Mouse (Mus musculus) heart, adult 2 months (tissue): ENCODE measurements around the gene Cuedc1.

ENCODE experiments used
- CTCF ChIP-seq: fragments of 200-600 bp; IDR thresholded peaks from 2 replicates; pipeline ENCODE4 v1.8.1; 2022; ENCODE audit warnings: antibody characterized with exemption, mild to moderate bottlenecking, moderate library complexity
- EP300 ChIP-seq: fragments of 200-500 bp; IDR thresholded peaks from 2 replicates; pipeline ENCODE4 v1.6.1; 2011; ENCODE audit warnings: low read depth, low read length, control low read depth; ENCODE audit not compliant: insufficient read depth
- POLR2A ChIP-seq: fragments of 200-500 bp; IDR thresholded peaks from 2 replicates; pipeline ENCODE4 v1.6.1; 2011; ENCODE audit warnings: mild to moderate bottlenecking, low read depth, low read length, control low read depth; ENCODE audit not compliant: insufficient read depth

DNA sequence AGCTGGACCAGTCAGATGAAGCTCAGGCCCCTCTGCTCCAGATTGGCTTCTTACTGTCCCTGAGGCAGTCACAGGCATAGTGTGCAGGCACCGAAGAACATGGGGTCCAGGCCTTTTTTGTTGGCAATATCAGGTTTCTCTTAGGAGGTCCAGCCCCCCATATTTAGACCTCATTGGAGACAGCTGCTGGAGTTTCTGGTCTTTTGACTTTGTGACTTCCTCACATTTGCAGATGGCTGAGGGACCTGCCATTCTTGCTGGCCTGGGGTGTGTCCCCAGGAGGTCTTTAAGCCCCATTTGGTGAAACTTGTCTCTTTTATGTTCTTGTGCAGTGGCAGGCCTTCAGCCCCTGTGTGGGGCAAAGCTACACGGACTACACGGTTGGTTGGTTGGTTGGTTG is 31.4 kb downstream of the Cuedc1 start:
- TF ChIP-seq POLR2A (no peak), CTCF (no peak), EP300 (no peak)
